Mouse (Mus musculus) G1E (cell line): ENCODE data around the gene Gm16253.

ENCODE experiments used
- CTCF ChIP-seq: IDR thresholded peaks from 2 replicates; pipeline ENCODE4 v1.5.1; 2012; ENCODE audit warnings: low read depth, low read length, inconsistent platforms, mixed read lengths
- GATA1 ChIP-seq: IDR thresholded peaks from 2 replicates; pipeline ENCODE4 v1.6.1; 2012; ENCODE audit warnings: borderline replicate concordance, low read length, inconsistent platforms, mixed read lengths
- TAL1 ChIP-seq: conservative IDR thresholded peaks from 2 replicates; pipeline ENCODE4 v1.6.1; 2012; ENCODE audit warnings: low read depth, low read length, inconsistent platforms, mixed read lengths

- TF ChIP-seq CTCF, result no peak
- TF ChIP-seq TAL1, result no peak
- TF ChIP-seq GATA1, result no peak
These were observed 42.5 kb upstream of the Gm16253 start for GRCm38 (mm10) chr3:96534300-96534699.
